Mouse (Mus musculus) liver, postnatal 0 days (tissue): ENCODE data around the gene Thsd7b.

ENCODE experiments used
- CTCF ChIP-seq: sonication (generic); IDR thresholded peaks from 2 replicates; pipeline ENCODE4 v1.5.1; 2016; ENCODE audit warnings: antibody characterized with exemption, low read depth
- EP300 ChIP-seq: IDR thresholded peaks from 2 replicates; pipeline ENCODE4 v1.6.1; 2016; ENCODE audit warnings: antibody characterized with exemption, low read depth, mild to moderate bottlenecking

- TF ChIP-seq CTCF (no peak), EP300 (peak; percentile 79)
These were observed 789.0 kb downstream of the Thsd7b start for GRCm38 (mm10) chr1:130062105-130062504.
